In genomic region chr12:59095104-59096025, GRCm38 (mm10) we compare ENCODE assay signal across 7 mouse cellular contexts. TPM values are rescaled to one million over a fixed set of nuclear protein-coding genes. Genes with fewer than 3 reads are reported as not detected.
DNase-seq lines count a peak whose midpoint lies in the region; ATAC-seq and TF ChIP-seq lines count a peak whose summit lies in the region.

Gene Mia2, plus strand, starts transcription at chr12:59095799.

- TF ChIP-seq CTCF in small intestine, adult 2 months (IDR thresholded peaks at IDR 0.05; ENCODE audit: extremely low read depth, insufficient read length, insufficient replicate concordance, low read depth, low read length), result no peak

- no peak for DNase-seq in adrenal gland, adult 8-10 months
- DNase-seq in embryonic facial prominence, embryonic 11.5 days (ENCODE audit: low spot score), result no peak
- DNase-seq in urinary bladder, postnatal 4 days (ENCODE audit: low spot score in 2 of 2), result no peak

- no peak within 1 kb of the TSS for H3K4me3 ChIP-seq in embryonic facial prominence, embryonic 11.5 days (ENCODE audit: low read depth, low read length)
- H3K4me3 ChIP-seq in heart, embryonic 11.5 days (ENCODE audit: low read depth, low read length), result no peak within 1 kb of the TSS
- H3K4me3 ChIP-seq in kidney, embryonic 14.5 days (ENCODE audit: low read length), result peak within 1 kb of the TSS; percentile 12; the same call in 1 of the 2 replicates
- H3K4me3 ChIP-seq in liver, embryonic 16.5 days (ENCODE audit: low read depth, low read length), result peak within 1 kb of the TSS; percentile 55
- H3K4me3 ChIP-seq in small intestine, adult 2 months (ENCODE audit: low read depth, low read length), result peak within 1 kb of the TSS; percentile 69

- no peak for ATAC-seq in embryonic facial prominence, embryonic 11.5 days (replicated peaks; ENCODE audit: insufficient number of reproducible peaks, low FRiP score, low TSS enrichment, low read depth)
- no peak for ATAC-seq in heart, embryonic 11.5 days (replicated peaks; ENCODE audit: insufficient number of reproducible peaks, low FRiP score, low TSS enrichment)
- ATAC-seq in kidney, embryonic 14.5 days (ENCODE audit: low FRiP score, low TSS enrichment), result peak; percentile 72; the same call in 1 of the 2 replicates
- peak; percentile 78 for ATAC-seq in liver, embryonic 16.5 days (ENCODE audit: low read depth)

- WGBS in embryonic facial prominence, embryonic 11.5 days, result 82% methylated on average over 19 of the region's 19 CpGs
- 75% methylated on average over 19 of the region's 19 CpGs for WGBS in heart, embryonic 11.5 days (ENCODE audit: insufficient replicate concordance)
- 70% methylated on average over 19 of the region's 19 CpGs for WGBS in kidney, embryonic 14.5 days
- 70% methylated on average over 19 of the region's 19 CpGs for WGBS in liver, embryonic 16.5 days (ENCODE audit: insufficient replicate concordance)
- WGBS in small intestine, adult 2 months, result 31% methylated on average over 19 of the region's 19 CpGs

- H3K4me1 ChIP-seq in embryonic facial prominence, embryonic 11.5 days (ENCODE audit: control insufficient read depth, insufficient read depth, low read length), result no peaks in the 10 kb centered on the region
- no peaks in the 10 kb centered on the region for H3K4me1 ChIP-seq in heart, embryonic 11.5 days (ENCODE audit: control insufficient read depth, insufficient read depth, low read length)
- no peaks in the 10 kb centered on the region for H3K4me1 ChIP-seq in kidney, embryonic 14.5 days (ENCODE audit: control insufficient read depth, insufficient read depth, low read length)
- H3K4me1 ChIP-seq in liver, embryonic 16.5 days (ENCODE audit: control insufficient read depth, low read depth, low read length), result no peaks in the 10 kb centered on the region
- H3K4me1 ChIP-seq in small intestine, adult 2 months (ENCODE audit: control insufficient read depth, insufficient read depth, insufficient read length, low read length), result peaks cover 3% of the 10 kb centered on the region

- no peaks in the 10 kb centered on the region for H3K36me3 ChIP-seq in embryonic facial prominence, embryonic 11.5 days (replicated peaks; ENCODE audit: control insufficient read depth, insufficient read depth, low read depth, low read length)
- H3K36me3 ChIP-seq in heart, embryonic 11.5 days (ENCODE audit: control insufficient read depth, insufficient read depth, low read length), result no peaks in the 10 kb centered on the region
- no peaks in the 10 kb centered on the region for H3K36me3 ChIP-seq in kidney, embryonic 14.5 days (ENCODE audit: control insufficient read depth, insufficient read depth, low read length)
- no peaks in the 10 kb centered on the region for H3K36me3 ChIP-seq in liver, embryonic 16.5 days (ENCODE audit: control insufficient read depth, insufficient read depth)
- H3K36me3 ChIP-seq in small intestine, adult 2 months (ENCODE audit: control insufficient read depth, insufficient read depth, low read length), result no peaks in the 10 kb centered on the region

- H3K27me3 ChIP-seq in embryonic facial prominence, embryonic 11.5 days (ENCODE audit: control insufficient read depth, insufficient read depth, low read length), result no peaks in the 10 kb centered on the region
- H3K27me3 ChIP-seq in heart, embryonic 11.5 days (ENCODE audit: control insufficient read depth, insufficient read depth, low read length), result no peaks in the 10 kb centered on the region
- no peaks in the 10 kb centered on the region for H3K27me3 ChIP-seq in kidney, embryonic 14.5 days (ENCODE audit: control insufficient read depth, insufficient read depth, low read length)
- H3K27me3 ChIP-seq in liver, embryonic 16.5 days (ENCODE audit: control insufficient read depth, insufficient read depth, low read depth, low read length), result no peaks in the 10 kb centered on the region
- no peaks in the 10 kb centered on the region for H3K27me3 ChIP-seq in small intestine, adult 2 months (ENCODE audit: control insufficient read depth, insufficient read depth, low read length)

- peak; percentile 38; the same call in 1 of the 2 replicates for TF ChIP-seq POLR2A in small intestine, adult 2 months (IDR thresholded peaks at IDR 0.05; ENCODE audit: low read depth, low read length)

- no peak within 1 kb of the TSS for H3K4me2 ChIP-seq in embryonic facial prominence, embryonic 11.5 days (ENCODE audit: low read depth, low read length)
- no peak within 1 kb of the TSS for H3K4me2 ChIP-seq in heart, embryonic 11.5 days
- 0 out of 2 replicates have a peak within 1 kb of the TSS, but pooled peaks have one; percentile 17 for H3K4me2 ChIP-seq in kidney, embryonic 14.5 days (replicated peaks; ENCODE audit: low read depth, low read length)
- H3K4me2 ChIP-seq in liver, embryonic 16.5 days (ENCODE audit: low read depth, low read length), result peak within 1 kb of the TSS; percentile 24

- no peak within 1 kb of the TSS for H3K27ac ChIP-seq in embryonic facial prominence, embryonic 11.5 days (replicated peaks; ENCODE audit: low read depth, low read length)
- no peak within 1 kb of the TSS for H3K27ac ChIP-seq in heart, embryonic 11.5 days (ENCODE audit: low read depth, low read length)
- H3K27ac ChIP-seq in kidney, embryonic 14.5 days (ENCODE audit: low read depth, low read length), result 0 out of 2 replicates have a peak within 1 kb of the TSS, but pooled peaks have one; percentile 37
- H3K27ac ChIP-seq in liver, embryonic 16.5 days (ENCODE audit: low read length), result peak within 1 kb of the TSS; percentile 77
- H3K27ac ChIP-seq in small intestine, adult 2 months (ENCODE audit: insufficient read depth, low read depth, low read length), result peak within 1 kb of the TSS; percentile 96

- no peaks in the 10 kb centered on the region for H3K9me3 ChIP-seq in embryonic facial prominence, embryonic 11.5 days (replicated peaks; ENCODE audit: control insufficient read depth, low read length)
- H3K9me3 ChIP-seq in heart, embryonic 11.5 days (replicated peaks; ENCODE audit: control insufficient read depth, low read length), result no peaks in the 10 kb centered on the region
- H3K9me3 ChIP-seq in kidney, embryonic 14.5 days (ENCODE audit: control insufficient read depth, low read length), result no peaks in the 10 kb centered on the region
- H3K9me3 ChIP-seq in liver, embryonic 16.5 days (replicated peaks; ENCODE audit: control insufficient read depth, low read length), result no peaks in the 10 kb centered on the region

- no peak within 1 kb of the TSS for H3K9ac ChIP-seq in embryonic facial prominence, embryonic 11.5 days (replicated peaks; ENCODE audit: low read length)
- no peak within 1 kb of the TSS for H3K9ac ChIP-seq in heart, embryonic 11.5 days (ENCODE audit: low read depth, low read length)
- no peak within 1 kb of the TSS for H3K9ac ChIP-seq in kidney, embryonic 14.5 days (ENCODE audit: low read depth, low read length)
- H3K9ac ChIP-seq in liver, embryonic 16.5 days (ENCODE audit: low read depth, low read length), result 0 out of 2 replicates have a peak within 1 kb of the TSS, but pooled peaks have one; percentile 31

RNA-seq across cellular contexts. Expression of gene Mia2, which starts in this region (rescaled TPM):
- total RNA-seq in adrenal gland, adult 8-10 months (2022), result 100 to 1,000 TPM; 105 to 141 (median 129) TPM
- 62.8 and 71.9 TPM in 2 replicates for polyA plus RNA-seq in embryonic facial prominence, embryonic 11.5 days (2014; fragmentation: Nextera tagmentation; extraction: Ambion mirVana)
- 41.3 and 43.1 TPM in 2 replicates for polyA plus RNA-seq in heart, embryonic 11.5 days (2014; fragmentation: Nextera tagmentation; extraction: Ambion mirVana)
- polyA plus RNA-seq in kidney, embryonic 14.5 days (2014; fragmentation: Nextera tagmentation; extraction: Ambion mirVana), result 51.1 and 70.6 TPM in 2 replicates
- 53.3 and 56.2 TPM in 2 replicates for polyA plus RNA-seq in liver, embryonic 16.5 days (2015; fragmentation: Nextera tagmentation; extraction: Ambion mirVana)
- 21.9 and 37.8 TPM in 2 replicates for polyA plus RNA-seq in small intestine, adult 2 months (2012; rRNA removed)

Comparison
In these comparisons a context has a peak if more than half of its experiments do, and no peak if none do; other contexts are left out.
1. ATAC-seq: peak in kidney, embryonic 14.5 days (single experiment) and liver, embryonic 16.5 days (single experiment); none in embryonic facial prominence, embryonic 11.5 days (single experiment) and heart, embryonic 11.5 days (single experiment).
2. H3K27ac ChIP-seq: peak in kidney, embryonic 14.5 days (single experiment), liver, embryonic 16.5 days (single experiment) and small intestine, adult 2 months (single experiment); none in embryonic facial prominence, embryonic 11.5 days (single experiment) and heart, embryonic 11.5 days (single experiment).
3. H3K4me2 ChIP-seq: peak in kidney, embryonic 14.5 days (single experiment) and liver, embryonic 16.5 days (single experiment); none in embryonic facial prominence, embryonic 11.5 days (single experiment) and heart, embryonic 11.5 days (single experiment).
4. H3K4me3 ChIP-seq: peak in kidney, embryonic 14.5 days (single experiment), liver, embryonic 16.5 days (single experiment) and small intestine, adult 2 months (single experiment); none in embryonic facial prominence, embryonic 11.5 days (single experiment) and heart, embryonic 11.5 days (single experiment).